Mouse (Mus musculus) layer of hippocampus, adult 9-10 months (tissue): ENCODE data around the gene Pdia4.
A peak's percentile ranks its signal among the peaks of the same experiment; 100 is the strongest.
"Not testable (repeated sequence)": the region's sequence is repeated elsewhere in the genome, so short reads cannot be mapped to it uniquely, and the experiment has no call there.

Source experiments
- DNase-seq: peaks from one replicate; pipeline ENCODE4 v3.0.0; 2022; ENCODE audit warnings: low spot score

The Pdia4 gene

DNA sequence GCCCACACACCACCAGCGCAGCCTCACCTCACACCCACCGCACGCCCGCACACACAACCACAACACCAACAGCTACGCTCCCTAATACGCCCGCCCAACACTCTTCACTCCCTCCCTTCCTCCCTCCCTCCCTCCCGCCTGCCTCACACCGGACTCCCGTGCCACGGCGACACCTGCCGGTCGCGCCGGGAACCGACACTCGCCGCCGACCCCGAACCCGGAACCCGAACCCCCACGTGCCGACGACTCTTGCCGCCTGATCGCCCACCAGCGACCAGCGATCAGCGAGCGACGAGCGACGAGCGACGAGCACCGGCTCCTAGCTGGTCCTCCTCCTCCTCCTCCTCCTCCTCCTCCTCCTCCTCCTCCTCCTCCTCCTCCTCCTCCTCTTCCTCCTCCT lies 55.4 kb downstream of the Pdia4 start:
- DNase-seq: peak; percentile 85

DNA sequence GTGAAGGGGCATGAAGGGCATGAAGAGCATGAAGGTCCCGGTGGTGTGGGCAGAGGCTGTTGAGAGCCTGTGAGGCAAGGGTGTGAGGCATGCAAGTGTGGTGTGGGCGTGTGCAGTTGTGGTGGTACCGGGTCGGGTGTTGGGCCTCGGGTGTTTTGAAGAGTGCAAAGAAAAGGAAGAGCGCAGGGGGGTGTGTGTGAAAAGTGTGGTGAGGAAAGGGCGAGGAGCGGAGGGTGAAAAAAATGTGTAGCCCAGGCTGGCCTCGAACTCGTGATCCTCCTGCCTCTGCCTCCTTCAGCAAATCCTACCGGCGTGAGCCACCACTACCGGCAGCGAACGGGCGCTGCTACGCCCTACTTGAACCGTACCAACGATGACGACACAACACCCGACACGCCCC lies 55.8 kb downstream of the Pdia4 start:
- not testable (repeated sequence) for DNase-seq

DNA sequence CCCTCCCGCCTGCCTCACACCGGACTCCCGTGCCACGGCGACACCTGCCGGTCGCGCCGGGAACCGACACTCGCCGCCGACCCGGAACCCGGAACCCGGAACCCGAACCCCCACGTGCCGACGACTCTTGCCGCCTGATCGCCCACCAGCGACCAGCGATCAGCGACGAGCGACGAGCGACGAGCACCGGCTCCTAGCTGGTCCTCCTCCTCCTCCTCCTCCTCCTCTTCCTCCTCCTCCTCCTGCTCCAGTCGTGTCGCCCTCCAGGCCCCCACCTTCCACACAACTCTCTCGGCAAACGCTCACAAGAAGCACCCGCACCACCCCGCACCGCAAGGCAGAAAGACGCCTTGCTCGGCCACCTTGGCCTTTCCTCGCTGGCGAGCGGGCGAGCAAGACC lies 60.1 kb downstream of the Pdia4 start:
- not testable (repeated sequence) for DNase-seq

DNA sequence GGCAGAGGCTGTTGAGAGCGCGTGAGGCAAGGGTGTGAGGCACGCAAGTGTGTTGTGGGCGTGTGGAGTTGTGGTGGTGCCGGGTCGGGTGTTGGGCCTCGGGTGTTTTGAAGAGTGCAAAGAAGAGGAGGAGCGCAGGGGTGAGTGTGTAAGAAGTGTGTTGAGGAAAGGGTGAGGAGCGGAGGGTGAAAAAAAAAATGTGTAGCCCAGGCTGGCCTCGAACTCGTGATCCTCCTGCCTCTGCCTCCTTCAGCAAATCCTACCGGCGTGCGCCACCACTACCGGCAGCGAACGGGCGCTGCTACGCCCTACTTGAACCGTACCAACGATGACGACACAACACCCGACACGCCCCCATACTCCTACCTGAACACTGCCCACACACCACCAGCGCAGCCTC lies 64.9 kb downstream of the Pdia4 start:
- peak; percentile 94 for DNase-seq

DNA sequence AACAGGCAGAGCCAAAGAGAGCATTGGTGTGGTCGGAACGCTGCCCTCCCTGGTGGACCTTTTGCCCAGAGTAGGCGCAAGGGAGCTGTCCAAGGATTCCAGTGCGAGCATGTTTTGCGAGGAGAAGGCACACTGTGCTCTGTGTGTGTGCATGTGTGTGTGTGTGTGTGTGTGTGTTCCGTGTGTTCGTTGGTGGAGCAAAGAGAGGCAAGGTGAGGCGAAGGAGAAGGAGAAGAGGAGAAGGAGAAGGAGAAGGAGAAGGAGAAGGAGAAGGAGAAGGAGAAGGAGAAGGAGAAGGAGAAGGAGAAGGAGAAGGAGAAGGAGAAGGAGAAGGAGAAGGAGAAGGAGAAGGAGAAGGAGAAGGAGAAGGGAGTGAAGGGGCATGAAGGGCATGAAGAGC lies 65.3 kb downstream of the Pdia4 start:
- not testable (repeated sequence) for DNase-seq
